8 mouse cellular contexts compared by ENCODE assay signal in genomic region chr1:90335001-90335747, GRCm38 (mm10).
DNase-seq lines count a peak whose midpoint lies in the region; ATAC-seq and TF ChIP-seq lines count a peak whose summit lies in the region.

No protein-coding gene starts in this region.

- peaks cover 0 to 7% of the 10 kb centered on the region in 2 experiments; a peak in 1 of 4 replicates for H3K4me1 ChIP-seq in CH12.LX (ENCODE audit: control insufficient read depth in 1 of 2, insufficient read depth in 2 of 2)
- H3K4me1 ChIP-seq in kidney, embryonic 15.5 days, result peaks cover 43% of the 10 kb centered on the region
- H3K4me1 ChIP-seq in midbrain, embryonic 13.5 days (replicated peaks), result peaks cover 11% of the 10 kb centered on the region

- no peaks in the 10 kb centered on the region for H3K79me2 ChIP-seq in CH12.LX (replicated peaks; ENCODE audit: control insufficient read depth, extremely low read depth, insufficient read depth, poor library complexity, severe bottlenecking)

- in situ Hi-C loops in CH12.LX (cut with MboI; ENCODE audit: low pct_ligation_motif_present, low pct_unique_long_range_greater_than_20kb, low sequenced_read_pairs), result no loop called here

- no peak for TF ChIP-seq EP300 in CH12.LX (IDR thresholded peaks at IDR 0.05; ENCODE audit: low read length)

- H3K27me3 ChIP-seq in CH12.LX (replicated peaks), result no peaks in the 10 kb centered on the region
- 0 out of 2 replicates have a peak, but pooled peaks cover 3% of the 10 kb centered on the region for H3K27me3 ChIP-seq in kidney, embryonic 15.5 days
- 0 out of 2 replicates have a peak, but pooled peaks cover 5% of the 10 kb centered on the region for H3K27me3 ChIP-seq in midbrain, embryonic 13.5 days

- no peaks in the 10 kb centered on the region for H3K36me3 ChIP-seq in CH12.LX (replicated peaks in 1 of 2; ENCODE audit: control insufficient read depth in 1 of 2, insufficient read depth in 1 of 2, low read length in 1 of 2)
- H3K36me3 ChIP-seq in kidney, embryonic 15.5 days, result no peaks in the 10 kb centered on the region
- no peaks in the 10 kb centered on the region for H3K36me3 ChIP-seq in midbrain, embryonic 13.5 days

- no peak for TF ChIP-seq RAD21 in CH12.LX (IDR thresholded peaks at IDR 0.05; ENCODE audit: low read depth, low read length)

- no peak for TF ChIP-seq CTCF in CH12.LX (conservative IDR thresholded peaks at IDR 0.05 in 1 of 2, IDR thresholded peaks at IDR 0.05 in 1 of 2; ENCODE audit: low read depth in 2 of 2, low read length in 2 of 2)

- no peak for TF ChIP-seq POLR2A in CH12.LX (IDR thresholded peaks at IDR 0.05; ENCODE audit: low read depth, low read length)

- dilution Hi-C loops in CH12.LX (cut with MboI; ENCODE audit: extremely low pct_ligation_motif_present, extremely low pct_unique_long_range_greater_than_20kb, low sequenced_read_pairs), result no loop called here

- H3K27ac ChIP-seq in CH12.LX (ENCODE audit: insufficient read depth, low read depth), result no peak overlapping the region
- H3K27ac ChIP-seq in kidney, embryonic 15.5 days, result peak overlapping the region; percentile 84
- no peak overlapping the region for H3K27ac ChIP-seq in midbrain, embryonic 13.5 days

- H3K4me2 ChIP-seq in CH12.LX (ENCODE audit: insufficient read depth, low read depth, poor library complexity, severe bottlenecking), result no peak overlapping the region
- H3K4me2 ChIP-seq in kidney, embryonic 15.5 days, result peak overlapping the region; percentile 43
- no peak overlapping the region for H3K4me2 ChIP-seq in midbrain, embryonic 13.5 days (replicated peaks)

- H3K9me3 ChIP-seq in CH12.LX (replicated peaks; ENCODE audit: low read length), result no peaks in the 10 kb centered on the region
- H3K9me3 ChIP-seq in kidney, embryonic 15.5 days (replicated peaks), result no peaks in the 10 kb centered on the region
- H3K9me3 ChIP-seq in midbrain, embryonic 13.5 days, result no peaks in the 10 kb centered on the region

- DNase-seq in CH12.LX (ENCODE audit: extremely low read depth), result no peak
- DNase-seq in adipocyte (ENCODE audit: low spot score), result peak; percentile 72
- peak; percentile 49 for DNase-seq in gastrocnemius, postnatal 10 days
- no peak for DNase-seq in B cell, adult 2 months
- no peak for DNase-seq in spleen, adult 18-20 months
- no peak for DNase-seq in c-Kit-positive CD71-positive TER-119-positive erythroid progenitor cells, embryonic 14.5 days (ENCODE audit: low spot score)

- WGBS in kidney, embryonic 15.5 days, result 28% methylated on average over 25 of the region's 25 CpGs
- WGBS in midbrain, embryonic 13.5 days, result 61% methylated on average over 25 of the region's 25 CpGs

- no peak overlapping the region for H3K4me3 ChIP-seq in CH12.LX (replicated peaks in 1 of 3; ENCODE audit: low read depth in 2 of 3, low read length in 2 of 3, poor library complexity in 1 of 3)
- H3K4me3 ChIP-seq in kidney, embryonic 15.5 days (replicated peaks), result no peak overlapping the region; the same call in 1 of the 2 replicates
- no peak overlapping the region for H3K4me3 ChIP-seq in midbrain, embryonic 13.5 days (replicated peaks)

- ATAC-seq in kidney, embryonic 15.5 days (replicated peaks; ENCODE audit: low FRiP score), result peak; percentile 87
- ATAC-seq in midbrain, embryonic 13.5 days, result peak; percentile 65

- no peak overlapping the region for H3K9ac ChIP-seq in CH12.LX (ENCODE audit: insufficient read depth, low read depth)
- no peak overlapping the region for H3K9ac ChIP-seq in kidney, embryonic 15.5 days
- no peak overlapping the region for H3K9ac ChIP-seq in midbrain, embryonic 13.5 days (replicated peaks)

TF ChIP-seq in CH12.LX, 34 proteins besides CTCF, POLR2A, EP300 and RAD21:
- TF ChIP-seq MAFK (IDR thresholded peaks at IDR 0.05; ENCODE audit: insufficient replicate concordance, low read length) (0 out of 2 replicates have a peak, but pooled peaks have one; percentile 30), JUN (IDR thresholded peaks at IDR 0.05; ENCODE audit: insufficient read depth, low read depth, low read length) (no peak)

Comparison
In these comparisons a context has a peak if more than half of its experiments do, and no peak if none do; other contexts are left out.
1. DNase-seq: peak in adipocyte (single experiment) and gastrocnemius, postnatal 10 days (single experiment); none in CH12.LX (single experiment), B cell, adult 2 months (0 of 2), spleen, adult 18-20 months (0 of 2) and c-Kit-positive CD71-positive TER-119-positive erythroid progenitor cells, embryonic 14.5 days (single experiment).